Mouse (Mus musculus) olfactory bulb, adult 2 months (tissue): Measurements from ENCODE around the gene Cd81. TPM values are rescaled to one million over a fixed set of nuclear protein-coding genes. Genes with fewer than 3 reads are reported as not detected.

Experiments
- H3K27ac ChIP-seq: fragments of 200-500 bp; 2 replicates; pipeline ENCODE4 v1.5.1; 2012; ENCODE audit warnings: low read depth, low read length; ENCODE audit not compliant: insufficient read depth
- H3K4me1 ChIP-seq: fragments of 200-500 bp; 2 replicates; pipeline ENCODE4 v1.6.1; 2012; ENCODE audit warnings: low read length; ENCODE audit not compliant: control insufficient read depth, insufficient read depth
- H3K4me3 ChIP-seq: fragments of 200-500 bp; 2 replicates; pipeline ENCODE4 v1.5.1; 2012; ENCODE audit warnings: mild to moderate bottlenecking, low read depth, low read length, moderate library complexity; ENCODE audit not compliant: insufficient read depth
- CTCF ChIP-seq: fragments of 200-500 bp; IDR thresholded peaks from 2 replicates; pipeline ENCODE4 v1.5.1; 2012; ENCODE audit warnings: low read depth, mild to moderate bottlenecking, low read length, moderate library complexity; ENCODE audit not compliant: insufficient read depth
- POLR2A ChIP-seq: fragments of 200-500 bp; IDR thresholded peaks from 2 replicates; pipeline ENCODE4 v1.6.1; 2012; ENCODE audit warnings: mild to moderate bottlenecking, low read depth, low read length, moderate library complexity; ENCODE audit not compliant: insufficient read depth
- WGBS: fragments of 180-500 bp; shearing (Covaris S2); methylation state at CpG from one replicate; pipeline ENCODE4 v1.1.7; 2018; 5-methylcytosine and 5-hydroxymethylcytosine counted together
- polyA plus RNA-seq: library from polyadenylated mRNA; stranded (reverse); fragments of >200 nt; gene quantifications from 2 replicates; pipeline ENCODE4 v1.2.4, GENCODE M21; 2012; ENCODE audit warnings: low replicate concordance; ENCODE audit not compliant: missing spikeins, insufficient read depth, insufficient read length

Gene Cd81
- polyA plus RNA-seq, 1 experiment: not detected

DNA sequence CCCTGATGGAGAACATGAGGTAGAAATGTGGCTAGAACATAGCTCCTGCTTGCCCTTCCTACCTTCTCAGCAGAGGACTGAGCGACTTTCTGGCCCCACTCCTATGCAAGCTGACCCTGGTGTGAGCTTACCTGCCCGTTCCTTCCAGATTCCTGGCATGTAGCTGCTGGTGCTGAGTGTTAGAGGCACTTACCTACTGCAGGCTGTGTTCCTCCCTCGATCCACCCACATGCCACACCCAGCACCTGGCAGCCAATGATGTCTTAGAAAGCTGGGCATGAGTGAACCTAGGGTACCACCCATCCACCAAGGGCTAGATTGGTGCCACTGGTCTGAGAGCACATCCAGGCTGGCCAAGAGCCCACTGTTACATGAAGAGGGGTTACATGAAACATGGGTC lies 41.3 kb downstream of the Cd81 start:
- H3K27ac ChIP-seq: no peak overlapping the region
- 82% methylated on average over 3 of the region's 3 CpGs for WGBS
- no peak overlapping the region for H3K4me3 ChIP-seq
- TF ChIP-seq CTCF: no peak
- TF ChIP-seq POLR2A: no peak
- no peaks in the 10 kb centered on the region for H3K4me1 ChIP-seq

DNA sequence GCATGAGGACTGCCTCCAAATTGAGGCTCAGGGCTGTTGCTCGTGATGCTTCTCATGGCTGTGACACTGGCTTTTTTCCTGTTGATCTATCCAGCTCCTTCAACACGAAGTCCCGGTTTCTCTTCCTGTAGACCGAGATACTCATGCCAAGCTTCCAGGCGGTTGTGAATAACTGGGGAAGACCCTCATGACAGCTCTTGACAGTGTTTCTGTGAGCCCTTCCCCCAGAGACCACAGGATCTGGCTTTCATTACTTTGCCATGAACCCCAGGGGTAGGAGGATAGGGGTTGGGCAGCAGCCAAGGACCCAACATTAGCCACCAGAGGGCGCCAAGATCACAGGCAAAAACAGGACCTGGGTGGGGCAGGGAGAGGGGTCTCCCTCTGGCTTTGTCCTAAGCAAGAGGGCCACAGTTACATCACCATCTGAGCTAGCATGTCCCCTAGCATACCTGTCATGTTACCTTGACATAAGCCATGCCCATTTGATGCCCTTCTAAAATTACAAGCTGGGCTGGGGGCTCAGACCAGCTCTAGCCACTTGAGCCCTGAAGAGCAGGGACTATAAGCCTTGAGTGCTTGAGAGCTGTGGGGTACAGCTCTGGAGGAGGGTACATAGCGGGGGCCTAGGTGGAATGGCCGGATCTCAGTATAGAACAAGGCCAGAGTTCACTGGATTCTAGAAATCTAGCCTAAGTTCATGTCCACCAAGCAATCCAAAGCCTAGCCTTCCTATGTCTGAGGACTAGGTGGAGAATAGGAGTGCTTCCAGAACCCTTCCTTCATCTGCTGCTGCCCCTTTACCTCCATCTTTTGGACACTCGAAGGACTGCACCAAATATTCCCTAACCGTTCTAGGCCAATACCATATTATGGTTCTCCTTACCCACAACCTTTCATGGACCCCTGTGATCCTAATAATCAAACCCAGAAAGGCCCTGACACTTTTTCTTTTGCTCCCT lies 42.3 kb downstream of the Cd81 start, which contains the start of gene Trpm5:
TSS of gene Trpm5 (minus strand) at position 51 of the 962 bp plus-strand sequence.
- H3K27ac ChIP-seq: no peak within 1 kb of the TSS
- H3K4me3 ChIP-seq: no peak within 1 kb of the TSS
- TF ChIP-seq CTCF: peak; percentile 42; the same call in 1 of the 2 replicates
- no peak for TF ChIP-seq POLR2A
- WGBS: 51% methylated on average over 10 of the region's 10 CpGs
- no peaks in the 10 kb centered on the region for H3K4me1 ChIP-seq

DNA sequence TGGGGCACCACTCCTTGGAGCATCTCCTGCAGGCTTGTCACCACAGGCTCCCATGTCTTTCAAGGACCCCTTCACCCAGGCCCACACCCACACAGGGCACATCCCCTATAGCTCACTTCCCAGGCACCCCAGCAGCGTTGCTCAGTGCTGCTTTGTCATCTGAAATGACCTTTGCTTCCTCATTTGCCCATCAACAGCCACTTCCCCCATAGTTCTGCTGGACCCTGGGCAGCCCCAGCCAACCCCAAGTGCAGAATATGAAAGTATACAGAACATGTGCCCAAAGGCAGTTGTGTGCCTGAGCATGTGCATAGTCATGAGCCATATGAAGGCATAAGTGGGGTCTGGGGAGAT lies 43.0 kb downstream of the Cd81 start:
- H3K4me3 ChIP-seq: no peak overlapping the region
- H3K27ac ChIP-seq: no peak overlapping the region
- TF ChIP-seq POLR2A (no peak), CTCF (no peak)
- 49% methylated on average over 1 of the region's 1 CpGs for WGBS
- H3K4me1 ChIP-seq: no peaks in the 10 kb centered on the region

DNA sequence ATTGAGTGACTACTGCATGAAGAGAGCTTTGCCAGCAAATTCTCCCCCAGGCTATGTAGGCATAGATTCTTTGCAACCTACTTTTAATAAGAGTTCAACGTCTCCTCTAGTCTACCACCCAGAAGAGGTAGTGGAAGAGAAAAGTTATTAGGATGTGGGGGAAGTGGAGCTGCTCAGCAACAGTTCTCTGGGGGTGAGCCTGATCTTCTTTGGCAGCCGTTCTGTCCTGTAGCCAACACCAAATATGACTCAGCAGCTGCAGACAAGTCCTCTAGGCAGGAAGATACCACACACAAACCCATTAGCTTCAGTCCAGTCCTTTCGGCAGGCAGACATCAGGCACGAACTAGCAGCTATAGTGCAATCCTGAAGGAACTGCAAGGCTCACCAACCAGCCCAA lies 48.2 kb downstream of the Cd81 start:
- TF ChIP-seq POLR2A (no peak), CTCF (no peak)

DNA sequence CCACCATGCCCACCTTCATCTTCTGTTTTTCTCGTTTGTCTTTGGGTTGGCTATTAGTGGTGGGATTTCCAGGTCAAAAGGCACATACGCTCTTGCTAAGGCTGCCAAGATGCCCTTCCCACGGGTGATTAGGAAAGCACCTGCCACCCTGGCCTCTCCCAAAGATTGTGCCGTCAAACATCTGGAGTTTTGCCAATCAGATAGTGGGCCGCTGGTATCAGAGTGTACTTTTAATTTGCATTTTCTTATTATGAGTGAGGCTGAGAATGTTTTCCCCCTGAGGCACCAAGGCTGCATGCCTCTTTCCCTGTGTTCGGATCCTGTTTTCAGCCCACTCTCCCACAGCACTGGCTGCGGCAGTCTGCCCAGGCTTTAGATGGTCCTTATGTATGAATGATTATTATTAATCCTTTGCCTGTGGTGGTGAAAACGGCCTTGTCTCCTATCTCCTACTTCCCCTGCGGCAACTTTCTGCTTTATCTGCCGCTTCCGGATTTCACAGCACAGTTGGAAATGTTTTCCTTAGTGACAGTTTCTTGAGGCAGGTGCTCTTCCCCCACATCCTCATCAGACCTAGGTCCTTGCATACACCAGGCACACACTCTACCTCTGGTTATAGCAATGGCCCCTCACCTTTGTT lies 52.8 kb downstream of the Cd81 start:
- 69% methylated on average over 11 of the region's 11 CpGs for WGBS
- no peak for TF ChIP-seq POLR2A
- TF ChIP-seq CTCF: no peak
- no peak overlapping the region for H3K27ac ChIP-seq
- peaks cover 11% of the 10 kb centered on the region; the same call in 1 of the 2 replicates for H3K4me1 ChIP-seq
- H3K4me3 ChIP-seq: no peak overlapping the region

More for the DNA sequence above, 48.2 kb downstream of the Cd81 start:
- Histone ChIP-seq H3K4me1 (no peaks in the 10 kb centered on the region), H3K4me3 (no peak overlapping the region), H3K27ac (no peak overlapping the region)
- 57% methylated on average over 4 of the region's 4 CpGs for WGBS

DNA sequence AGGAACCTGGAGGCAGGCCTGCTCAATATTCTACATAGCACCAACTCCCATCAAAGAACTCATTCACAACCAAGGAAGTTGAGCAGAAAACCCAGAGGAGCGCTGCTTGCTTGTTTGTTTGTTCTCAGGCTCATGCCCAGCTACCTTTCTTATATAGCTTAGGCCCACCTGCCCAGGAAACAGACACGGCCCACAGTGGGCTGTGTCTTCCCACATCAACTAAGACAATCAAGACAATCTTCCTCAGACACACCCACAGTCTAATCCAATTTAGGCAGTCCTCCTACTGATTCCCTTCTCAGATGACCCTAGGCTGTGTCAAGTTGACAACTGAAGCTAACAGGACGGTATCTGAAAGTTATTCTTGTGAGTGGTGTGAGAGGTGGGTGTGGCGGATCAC lies 53.5 kb downstream of the Cd81 start, which contains the start of gene Kcnq1:
TSS of gene Kcnq1 (plus strand) at position 301 of the 400 bp plus-strand sequence.
- H3K4me3 ChIP-seq: 0 out of 2 replicates have a peak within 1 kb of the TSS, but pooled peaks have one; percentile 6
- WGBS: 75% methylated on average over 4 of the region's 4 CpGs
- H3K4me1 ChIP-seq: peaks cover 11% of the 10 kb centered on the region; the same call in 1 of the 2 replicates
- H3K27ac ChIP-seq: no peak within 1 kb of the TSS
- TF ChIP-seq POLR2A: no peak
- no peak for TF ChIP-seq CTCF

DNA sequence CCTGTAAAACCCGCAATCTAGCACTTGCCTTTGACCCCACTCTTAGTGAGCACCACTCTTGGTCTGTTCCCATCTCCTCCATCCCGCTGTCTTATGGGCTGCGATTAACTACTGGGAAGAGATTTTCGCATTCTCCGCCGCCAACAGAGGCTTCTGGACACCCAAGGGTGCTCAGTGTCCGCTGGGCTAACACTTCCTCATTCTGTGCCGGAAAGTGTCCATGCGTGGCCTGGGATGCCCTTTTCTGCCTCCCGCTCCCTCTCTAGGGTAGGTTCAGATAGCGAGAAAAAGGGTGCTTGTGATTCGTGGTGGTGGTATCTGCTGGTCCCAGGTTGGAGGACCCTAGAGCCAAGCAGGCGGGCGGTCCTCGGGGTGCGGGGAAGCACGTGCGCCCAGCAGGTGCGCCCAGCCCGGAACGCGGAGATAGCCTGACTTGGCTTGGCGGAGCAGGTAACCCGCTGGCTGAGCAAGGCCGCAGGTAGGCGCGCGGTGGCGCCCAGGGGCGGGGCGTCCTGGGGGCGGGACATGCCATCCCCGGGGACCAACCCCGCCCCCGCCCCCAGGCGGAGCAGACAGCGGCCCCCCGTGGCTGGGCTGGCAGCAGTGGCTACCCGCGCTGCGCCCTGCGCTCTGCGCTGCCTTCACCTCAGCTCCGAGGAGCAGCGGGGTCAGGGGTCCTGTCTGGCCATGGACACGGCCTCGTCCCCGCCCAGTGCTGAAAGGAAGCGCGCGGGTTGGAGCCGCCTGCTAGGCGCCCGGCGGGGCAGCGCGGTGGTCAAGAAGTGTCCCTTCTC lies 54.3 kb downstream of the Cd81 start:
- H3K4me3 ChIP-seq: 0 out of 2 replicates have a peak overlapping the region, but pooled peaks have one; percentile 6
- 8% methylated on average over 57 of the region's 57 CpGs for WGBS
- TF ChIP-seq POLR2A: no peak
- no peak for TF ChIP-seq CTCF
- no peak overlapping the region for H3K27ac ChIP-seq
- peaks cover 11% of the 10 kb centered on the region; the same call in 1 of the 2 replicates for H3K4me1 ChIP-seq

DNA sequence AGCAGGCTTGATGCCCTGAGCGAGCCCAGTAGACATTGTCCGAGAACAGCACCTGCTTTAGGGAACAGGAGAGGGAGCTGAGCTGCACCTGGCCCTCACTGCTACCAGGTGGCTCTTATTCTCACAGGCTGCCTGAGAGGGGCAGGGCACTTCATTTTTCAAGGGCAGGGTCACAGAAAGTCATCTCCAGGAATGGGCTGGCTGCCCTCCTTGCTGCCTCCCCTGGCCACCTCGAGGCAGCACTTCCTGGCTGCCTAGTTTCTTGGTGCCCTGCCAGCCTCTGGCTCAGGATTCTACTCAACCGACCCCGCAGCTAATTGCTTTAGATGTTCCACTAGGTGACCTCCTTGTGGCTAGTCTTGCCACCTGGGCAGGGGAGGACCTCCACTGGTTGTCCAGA lies 55.7 kb downstream of the Cd81 start:
- TF ChIP-seq CTCF (no peak), POLR2A (no peak)
- peaks cover 11% of the 10 kb centered on the region; the same call in 1 of the 2 replicates for H3K4me1 ChIP-seq
- H3K4me3 ChIP-seq: no peak overlapping the region
- H3K27ac ChIP-seq: no peak overlapping the region
- WGBS: 38% methylated on average over 5 of the region's 5 CpGs
